Mouse (Mus musculus) forebrain, embryonic 13.5 days (tissue): ENCODE data around the gene Nuak2. TPM values are rescaled to one million over a fixed set of nuclear protein-coding genes. Genes with fewer than 3 reads are reported as not detected.
A peak's percentile ranks its signal among the peaks of the same experiment; 100 is the strongest.

Experiments
- ATAC-seq: fragments of 200-750 bp; cut with Nextera tagmentation; 2 replicates; pipeline ENCODE4 v1.8.0; 2017
- H3K27ac ChIP-seq: fragments of 300-500 bp; sonication (generic); 2 replicates; pipeline ENCODE4 v1.5.1; 2015; ENCODE audit warnings: inconsistent platforms, mild to moderate bottlenecking, moderate library complexity
- H3K27me3 ChIP-seq: fragments of 300-500 bp; sonication (generic); 2 replicates; pipeline ENCODE4 v1.6.1; 2015; ENCODE audit warnings: mild to moderate bottlenecking, inconsistent platforms
- H3K36me3 ChIP-seq: fragments of 300-500 bp; sonication (generic); 2 replicates; pipeline ENCODE4 v1.6.1; 2015; ENCODE audit warnings: mild to moderate bottlenecking, inconsistent platforms; ENCODE audit not compliant: poor library complexity, severe bottlenecking
- H3K4me1 ChIP-seq: fragments of 300-500 bp; sonication (generic); 2 replicates; pipeline ENCODE4 v1.6.1; 2015; ENCODE audit warnings: inconsistent platforms
- H3K4me2 ChIP-seq: fragments of 300-500 bp; sonication (generic); 2 replicates; pipeline ENCODE4 v1.6.1; 2015; ENCODE audit warnings: inconsistent platforms, mild to moderate bottlenecking, moderate library complexity
- H3K4me3 ChIP-seq: fragments of 300-500 bp; sonication (generic); 2 replicates; pipeline ENCODE4 v1.5.1; 2015; ENCODE audit warnings: mild to moderate bottlenecking, inconsistent platforms
- H3K9ac ChIP-seq: fragments of 300-500 bp; sonication (generic); 2 replicates; pipeline ENCODE4 v1.6.1; 2015; ENCODE audit warnings: mild to moderate bottlenecking, inconsistent platforms
- H3K9me3 ChIP-seq: fragments of 300-500 bp; sonication (generic); replicated peaks from 2 replicates; pipeline ENCODE4 v1.6.1; 2016; ENCODE audit warnings: inconsistent platforms
- WGBS: fragments of 180-500 bp; shearing (Covaris S2); methylation state at CpG from one replicate; pipeline ENCODE4 v1.1.7; 2015; 5-methylcytosine and 5-hydroxymethylcytosine counted together
- polyA plus RNA-seq: library from polyadenylated mRNA; unstranded; fragments of >200 nt; fragmentation: Nextera tagmentation; extraction: Ambion mirVana; gene quantifications from 2 replicates; pipeline ENCODE4 v1.2.1, GENCODE M21; 2015

Nuak2 gene
- polyA plus RNA-seq, 1 experiment from 2014 or later = 28.8 TPM

DNA sequence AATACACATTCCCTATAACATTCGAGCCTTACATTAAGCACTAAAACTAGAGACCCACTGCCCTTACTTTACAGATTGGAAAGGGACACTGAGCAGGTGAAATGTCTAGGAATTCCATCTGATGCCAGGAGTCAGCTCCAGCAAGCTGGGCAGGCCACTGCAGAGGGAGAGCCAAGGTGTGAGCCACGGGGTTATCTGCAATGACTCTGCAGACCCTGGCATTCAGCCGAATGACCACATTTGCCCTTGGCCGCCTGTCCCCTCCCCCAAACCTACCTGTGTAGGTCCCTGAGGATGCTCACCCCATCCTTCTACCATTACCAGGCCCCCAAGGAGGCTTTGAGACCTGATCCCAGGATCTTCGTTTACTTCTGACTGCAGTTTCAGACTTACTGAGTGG lies 16.2 kb upstream of the Nuak2 start:
- no peak for ATAC-seq
- WGBS = 85% methylated on average over 5 of the region's 5 CpGs
- H3K27me3 ChIP-seq = peaks cover 39% of the 10 kb centered on the region
- H3K4me3 ChIP-seq = no peak overlapping the region
- H3K4me1 ChIP-seq = peaks cover 34% of the 10 kb centered on the region
- no peaks in the 10 kb centered on the region for H3K36me3 ChIP-seq
- peak overlapping the region; percentile 97 for H3K4me2 ChIP-seq
- no peak overlapping the region for H3K27ac ChIP-seq
- H3K9me3 ChIP-seq = no peaks in the 10 kb centered on the region
- H3K9ac ChIP-seq = no peak overlapping the region

DNA sequence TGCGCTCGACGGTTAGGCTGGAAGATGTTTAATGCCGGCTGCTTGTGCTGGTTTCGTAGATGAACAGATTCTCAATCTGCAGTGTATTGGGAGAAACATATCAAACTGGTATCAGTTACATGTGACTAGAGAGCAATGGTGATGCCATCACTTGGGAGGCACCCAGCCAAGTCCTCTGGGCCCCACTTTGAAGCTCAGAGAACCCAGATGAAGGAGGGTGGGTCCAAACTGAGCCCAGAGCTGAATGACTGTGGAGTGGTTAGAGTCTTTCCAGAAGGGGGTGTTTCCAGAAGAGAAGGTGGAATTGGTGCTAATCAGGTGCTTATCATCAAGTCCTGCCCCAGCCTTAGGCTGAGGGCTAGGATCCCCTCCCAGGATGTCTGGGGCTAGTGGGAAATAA lies 14.7 kb upstream of the Nuak2 start:
- H3K4me2 ChIP-seq = no peak overlapping the region
- WGBS = 92% methylated on average over 5 of the region's 5 CpGs
- no peak for ATAC-seq
- H3K4me3 ChIP-seq = no peak overlapping the region
- no peak overlapping the region for H3K9ac ChIP-seq
- H3K9me3 ChIP-seq = no peaks in the 10 kb centered on the region
- peaks cover 25% of the 10 kb centered on the region for H3K4me1 ChIP-seq
- no peak overlapping the region for H3K27ac ChIP-seq
- H3K36me3 ChIP-seq = no peaks in the 10 kb centered on the region
- H3K27me3 ChIP-seq = peaks cover 34% of the 10 kb centered on the region

DNA sequence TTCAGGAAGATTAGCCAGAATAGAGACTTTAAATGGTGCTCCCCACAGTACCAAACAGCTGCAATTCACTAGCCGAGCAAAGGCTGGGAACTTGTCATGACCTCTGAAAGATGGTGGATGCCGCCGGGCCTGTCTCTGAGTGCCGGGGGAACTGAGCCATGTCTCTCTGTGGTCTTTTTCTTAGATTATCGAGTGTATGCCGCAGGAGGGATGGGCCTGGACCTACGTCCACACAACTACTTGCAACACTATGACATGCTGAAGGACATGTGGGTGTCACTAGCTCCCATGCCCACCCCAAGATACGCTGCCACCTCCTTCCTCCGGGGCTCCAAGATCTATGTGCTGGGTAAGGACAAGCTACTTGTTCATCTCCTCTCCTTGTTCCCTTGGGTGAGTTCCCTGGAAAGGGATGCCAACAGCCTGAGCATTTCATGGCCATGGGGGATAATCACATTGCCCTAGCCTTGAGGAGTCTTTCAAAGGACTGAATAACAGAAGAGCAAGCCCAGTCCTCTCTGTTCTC lies 13.5 kb upstream of the Nuak2 start:
- WGBS = 89% methylated on average over 9 of the region's 9 CpGs
- H3K4me1 ChIP-seq = peaks cover 21% of the 10 kb centered on the region
- no peaks in the 10 kb centered on the region for H3K9me3 ChIP-seq
- H3K4me2 ChIP-seq = no peak overlapping the region
- H3K27ac ChIP-seq = no peak overlapping the region
- ATAC-seq = no peak
- no peaks in the 10 kb centered on the region for H3K36me3 ChIP-seq
- H3K27me3 ChIP-seq = peaks cover 27% of the 10 kb centered on the region
- no peak overlapping the region for H3K4me3 ChIP-seq
- H3K9ac ChIP-seq = no peak overlapping the region

DNA sequence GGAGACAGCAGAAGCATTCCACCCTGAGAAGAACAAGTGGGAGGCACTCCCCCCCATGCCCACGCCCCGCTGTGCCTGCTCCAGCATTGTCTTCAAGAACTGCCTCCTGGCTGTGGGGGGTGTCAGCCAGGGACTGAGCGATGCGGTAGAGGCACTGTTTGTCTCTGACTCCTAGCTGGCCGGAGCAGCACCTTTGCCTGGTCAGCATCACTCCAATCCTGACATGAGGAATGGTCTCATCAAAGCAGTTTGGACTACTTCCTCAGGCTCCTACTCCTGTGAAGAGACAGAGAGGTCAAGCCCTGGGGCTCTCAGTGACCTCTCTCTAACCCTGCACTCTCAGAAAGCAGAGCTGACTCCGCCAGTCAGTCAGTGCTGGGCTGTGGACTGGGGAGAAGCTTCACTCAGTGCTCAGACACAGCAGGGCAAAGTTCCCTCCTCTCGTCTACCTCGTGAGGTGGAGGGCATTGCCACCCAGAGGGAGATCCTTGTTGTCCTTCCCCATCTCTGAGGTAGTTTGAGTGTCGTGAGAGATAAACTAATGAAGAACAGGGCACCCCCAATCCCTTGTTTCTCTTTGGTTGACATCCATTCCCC lies 11.2 kb upstream of the Nuak2 start:
- Histone ChIP-seq H3K4me1 (no peaks in the 10 kb centered on the region), H3K9me3 (no peaks in the 10 kb centered on the region), H3K27ac (no peak overlapping the region), H3K9ac (no peak overlapping the region), H3K36me3 (no peaks in the 10 kb centered on the region), H3K4me2 (no peak overlapping the region), H3K4me3 (no peak overlapping the region), H3K27me3 (peaks cover 20% of the 10 kb centered on the region)
- WGBS = 63% methylated on average over 9 of the region's 9 CpGs
- ATAC-seq = no peak

DNA sequence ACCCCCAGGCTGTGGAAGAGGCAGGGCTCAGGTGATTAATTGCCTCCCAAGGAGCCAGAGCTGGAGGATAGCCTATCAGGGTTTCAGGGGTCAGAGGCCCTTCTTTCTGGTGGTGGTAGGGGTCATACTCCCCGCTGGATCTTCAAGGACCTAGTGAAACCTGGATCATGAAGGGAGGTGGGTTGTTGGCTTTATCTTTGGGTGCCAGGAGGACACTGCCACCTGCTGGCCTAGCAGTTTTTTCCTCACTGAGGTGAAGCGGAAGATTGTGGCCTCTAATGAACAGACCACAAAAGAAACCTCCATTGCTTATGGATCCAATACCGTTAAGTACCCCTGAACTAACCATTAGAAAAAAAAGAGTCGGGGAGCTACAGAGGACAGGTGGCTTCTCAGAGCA lies 9.8 kb upstream of the Nuak2 start:
- 30% methylated on average over 4 of the region's 4 CpGs for WGBS
- ATAC-seq = 0 out of 2 replicates have a peak, but pooled peaks have one; percentile 22
- H3K27me3 ChIP-seq = peaks cover 12% of the 10 kb centered on the region; the same call in 1 of the 2 replicates

DNA sequence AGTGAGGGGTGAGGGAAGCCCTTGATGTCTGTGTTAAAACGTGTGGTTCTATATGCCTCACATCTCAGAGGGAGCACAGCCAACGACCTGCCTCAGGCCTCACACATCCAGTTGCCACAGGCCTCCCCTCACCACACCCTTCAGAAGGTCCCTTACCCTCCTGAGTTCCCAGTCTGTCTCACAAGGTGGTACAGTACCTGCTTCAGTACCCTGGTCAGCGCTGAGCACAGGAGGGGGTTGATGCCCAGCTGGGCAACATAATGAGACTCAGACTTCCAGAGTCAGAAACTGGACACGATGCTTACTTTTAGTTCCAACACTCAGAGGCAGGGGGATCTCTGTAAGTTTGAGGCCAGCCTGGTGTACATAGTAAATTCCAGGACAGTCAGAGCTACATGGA lies 9.1 kb upstream of the Nuak2 start:
- Histone ChIP-seq H3K36me3 (no peaks in the 10 kb centered on the region), H3K27ac (no peak overlapping the region), H3K9me3 (no peaks in the 10 kb centered on the region), H3K4me2 (no peak overlapping the region), H3K9ac (no peak overlapping the region), H3K4me1 (0 out of 2 replicates have a peak, but pooled peaks cover 3% of the 10 kb centered on the region), H3K4me3 (no peak overlapping the region), H3K27me3 (peaks cover 6% of the 10 kb centered on the region; the same call in 1 of the 2 replicates)
- ATAC-seq = no peak
- WGBS = 27% methylated on average over 4 of the region's 4 CpGs

More for the DNA sequence above, 9.8 kb upstream of the Nuak2 start:
- Histone ChIP-seq H3K4me3 (no peak overlapping the region), H3K4me1 (0 out of 2 replicates have a peak, but pooled peaks cover under 1% of the 10 kb centered on the region), H3K27ac (no peak overlapping the region), H3K4me2 (no peak overlapping the region), H3K9me3 (no peaks in the 10 kb centered on the region), H3K9ac (no peak overlapping the region), H3K36me3 (no peaks in the 10 kb centered on the region)

DNA sequence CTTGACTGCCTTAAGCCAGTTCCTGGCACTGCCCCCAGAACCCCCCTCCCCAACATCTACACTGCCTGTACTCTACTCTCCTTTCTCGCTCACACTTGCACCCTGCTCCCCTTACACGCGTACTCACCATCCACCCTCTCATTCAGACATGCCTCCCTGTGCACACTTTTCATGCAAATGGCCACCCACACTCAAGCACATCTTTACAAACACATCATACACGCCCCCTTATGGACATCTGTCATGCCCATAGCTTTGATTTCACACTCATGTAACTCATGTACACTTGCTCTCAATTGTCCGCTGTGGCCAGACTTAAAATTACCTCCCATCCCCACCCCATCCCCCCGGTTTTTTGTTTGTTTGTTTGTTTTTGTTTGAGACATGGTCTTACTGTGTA lies 8.0 kb upstream of the Nuak2 start:
- H3K4me2 ChIP-seq = no peak overlapping the region
- no peaks in the 10 kb centered on the region for H3K9me3 ChIP-seq
- no peak for ATAC-seq
- H3K27me3 ChIP-seq = 0 out of 2 replicates have a peak, but pooled peaks cover 3% of the 10 kb centered on the region
- no peak overlapping the region for H3K4me3 ChIP-seq
- no peaks in the 10 kb centered on the region for H3K36me3 ChIP-seq
- no peak overlapping the region for H3K27ac ChIP-seq
- 87% methylated on average over 6 of the region's 6 CpGs for WGBS
- no peak overlapping the region for H3K9ac ChIP-seq
- H3K4me1 ChIP-seq = 0 out of 2 replicates have a peak, but pooled peaks cover 3% of the 10 kb centered on the region

DNA sequence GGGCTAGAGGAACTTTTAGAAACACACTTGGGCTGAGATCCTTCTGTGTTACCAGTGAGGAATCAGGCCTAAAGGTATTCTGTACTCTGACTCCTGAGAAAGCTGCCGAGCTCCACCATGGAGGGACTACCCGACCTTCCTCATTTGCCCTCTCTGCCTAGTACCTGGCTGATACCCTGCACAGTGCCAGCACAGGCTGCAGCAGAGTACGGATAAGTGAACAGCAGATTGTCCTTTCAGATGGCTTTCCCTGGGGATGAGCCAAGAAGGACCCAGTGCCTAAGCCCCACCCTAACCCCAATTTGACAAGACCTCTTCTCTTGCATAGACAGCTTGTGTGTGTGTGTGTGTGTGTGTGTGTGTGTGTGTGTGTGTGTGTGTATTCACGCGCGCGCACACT lies 7.3 kb upstream of the Nuak2 start:
- no peaks in the 10 kb centered on the region for H3K9me3 ChIP-seq
- ATAC-seq = no peak
- no peak overlapping the region for H3K9ac ChIP-seq
- no peak overlapping the region for H3K4me2 ChIP-seq
- 0 out of 2 replicates have a peak, but pooled peaks cover 3% of the 10 kb centered on the region for H3K27me3 ChIP-seq
- H3K36me3 ChIP-seq = no peaks in the 10 kb centered on the region
- no peak overlapping the region for H3K27ac ChIP-seq
- H3K4me3 ChIP-seq = no peak overlapping the region
- 0 out of 2 replicates have a peak, but pooled peaks cover 3% of the 10 kb centered on the region for H3K4me1 ChIP-seq
- WGBS = 82% methylated on average over 7 of the region's 7 CpGs

DNA sequence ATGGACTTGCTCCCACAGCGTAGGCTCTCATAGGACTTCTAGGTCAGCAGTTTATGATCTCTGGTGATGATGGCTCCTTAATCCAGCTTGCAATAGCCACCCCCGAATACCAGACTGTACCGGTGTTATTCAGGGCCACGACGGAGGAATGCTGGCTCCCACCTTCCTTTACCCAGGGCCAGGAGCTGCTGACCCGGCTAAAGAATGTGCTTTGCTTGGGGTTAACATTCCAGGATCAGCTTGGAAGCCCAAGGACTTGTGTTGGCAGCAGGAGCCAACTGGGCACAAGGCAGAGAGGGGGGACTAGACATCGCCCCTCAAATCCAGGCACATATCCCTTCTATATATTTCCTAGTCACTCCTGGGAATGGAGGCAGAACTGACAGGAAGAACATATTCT lies 5.2 kb upstream of the Nuak2 start:
- 77% methylated on average over 7 of the region's 7 CpGs for WGBS
- H3K4me3 ChIP-seq = no peak overlapping the region
- H3K36me3 ChIP-seq = no peaks in the 10 kb centered on the region
- no peak for ATAC-seq
- 0 out of 2 replicates have a peak, but pooled peaks cover 3% of the 10 kb centered on the region for H3K27me3 ChIP-seq
- peaks cover 8% of the 10 kb centered on the region for H3K4me1 ChIP-seq
- H3K27ac ChIP-seq = no peak overlapping the region
- no peaks in the 10 kb centered on the region for H3K9me3 ChIP-seq
- no peak overlapping the region for H3K9ac ChIP-seq
- no peak overlapping the region for H3K4me2 ChIP-seq

DNA sequence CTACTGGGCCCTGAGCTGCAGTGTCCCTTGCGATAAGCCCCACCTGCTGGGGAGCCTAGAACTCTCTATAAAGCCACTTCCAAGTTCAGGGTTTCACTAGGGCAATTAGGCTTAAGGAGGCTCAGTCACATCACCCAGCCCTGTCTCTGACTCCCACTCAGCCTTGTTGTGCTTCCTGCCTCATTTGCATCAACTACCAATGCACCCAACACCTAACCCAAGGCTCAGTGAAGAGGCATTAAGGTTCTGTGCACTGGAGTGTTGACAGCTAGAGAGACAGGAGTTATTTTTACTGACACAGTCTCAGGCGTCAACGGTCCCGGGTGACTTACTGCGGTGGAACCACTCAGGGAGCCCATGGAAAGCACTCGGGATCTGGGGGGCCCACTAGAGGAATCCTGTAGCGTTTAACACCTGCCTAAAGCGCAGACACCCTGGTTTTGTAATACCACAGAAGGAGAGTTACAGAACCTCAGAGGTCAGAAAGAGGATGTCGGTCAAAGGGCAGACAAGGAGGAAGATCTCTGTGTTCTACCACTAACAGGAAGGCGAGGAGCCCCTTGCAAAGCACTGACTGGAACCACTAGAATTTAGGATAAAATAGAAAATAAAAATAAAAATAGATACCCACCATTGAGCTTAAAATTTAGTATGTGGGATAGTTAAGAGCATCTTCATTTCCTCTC lies 4.6 kb upstream of the Nuak2 start:
- H3K9ac ChIP-seq = no peak overlapping the region
- ATAC-seq = no peak
- H3K27ac ChIP-seq = no peak overlapping the region
- no peaks in the 10 kb centered on the region for H3K36me3 ChIP-seq
- no peaks in the 10 kb centered on the region for H3K9me3 ChIP-seq
- WGBS = 83% methylated on average over 10 of the region's 10 CpGs
- no peak overlapping the region for H3K4me3 ChIP-seq
- peaks cover 11% of the 10 kb centered on the region for H3K4me1 ChIP-seq
- H3K27me3 ChIP-seq = 0 out of 2 replicates have a peak, but pooled peaks cover 3% of the 10 kb centered on the region
- H3K4me2 ChIP-seq = no peak overlapping the region

DNA sequence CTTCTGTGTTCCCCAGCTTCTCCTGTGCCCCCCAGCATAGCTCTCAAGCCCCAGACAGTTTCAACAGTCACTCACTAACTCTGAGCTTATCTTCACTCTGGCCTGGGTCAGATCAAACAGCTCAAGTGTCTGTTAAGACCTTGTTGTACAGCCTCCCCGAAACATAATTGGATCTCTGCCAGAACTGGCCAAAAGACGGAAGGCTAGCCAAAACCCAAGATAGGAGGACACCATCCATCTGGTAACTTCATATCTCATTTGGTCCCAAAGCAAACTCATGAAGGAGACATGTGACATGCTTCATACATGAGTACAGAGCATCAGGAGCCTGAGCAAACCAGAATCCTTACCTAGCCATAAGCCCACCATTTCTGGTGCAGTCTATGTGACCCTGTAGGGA lies 3.9 kb upstream of the Nuak2 start:
- WGBS = 63% methylated on average over 2 of the region's 2 CpGs
- no peaks in the 10 kb centered on the region for H3K36me3 ChIP-seq

DNA sequence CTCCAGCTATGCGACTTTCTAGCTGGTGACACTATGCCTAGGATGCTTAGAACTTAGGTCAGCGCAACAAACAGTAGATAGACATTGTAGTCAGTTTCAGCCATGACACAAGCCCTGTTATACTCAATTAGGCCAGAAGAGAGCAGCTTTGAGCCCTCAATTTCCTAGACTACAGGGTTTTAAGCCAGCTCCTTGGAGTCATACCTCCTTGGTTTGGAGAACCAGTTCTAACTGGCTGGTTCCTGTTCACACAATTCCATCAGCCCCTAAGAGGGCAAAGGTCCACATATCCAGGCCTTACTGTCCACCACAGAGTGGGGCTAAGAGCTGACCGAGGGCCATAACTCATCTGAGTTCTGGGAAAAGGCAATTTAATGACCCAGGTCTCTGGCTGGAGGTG lies 3.2 kb upstream of the Nuak2 start:
- no peak for ATAC-seq
- H3K9me3 ChIP-seq = no peaks in the 10 kb centered on the region
- H3K36me3 ChIP-seq = no peaks in the 10 kb centered on the region
- H3K4me2 ChIP-seq = no peak overlapping the region
- peaks cover 25% of the 10 kb centered on the region for H3K4me1 ChIP-seq
- H3K27ac ChIP-seq = no peak overlapping the region
- 55% methylated on average over 3 of the region's 3 CpGs for WGBS
- H3K4me3 ChIP-seq = no peak overlapping the region
- no peaks in the 10 kb centered on the region for H3K27me3 ChIP-seq
- no peak overlapping the region for H3K9ac ChIP-seq

More for the DNA sequence above, 3.9 kb upstream of the Nuak2 start:
- Histone ChIP-seq H3K4me2 (no peak overlapping the region), H3K4me3 (no peak overlapping the region), H3K27ac (no peak overlapping the region), H3K9ac (no peak overlapping the region), H3K4me1 (peaks cover 18% of the 10 kb centered on the region), H3K9me3 (no peaks in the 10 kb centered on the region), H3K27me3 (0 out of 2 replicates have a peak, but pooled peaks cover 3% of the 10 kb centered on the region)
- ATAC-seq = no peak
